Mouse (Mus musculus) E14TG2a.4 (cell line): ENCODE measurements at regions not wholly inside any gene's neighbourhood (a gene's known extent, or its start where the extent isn't known, plus 50 kb on each side); places are given as distances from the start of the nearest gene placed in this dataset.

Experiments used
- H3K27me3 ChIP-seq: 2 replicates; pipeline ENCODE4 v1.6.1; 2014; ENCODE audit warnings: low read length, control low read depth; ENCODE audit not compliant: insufficient read depth
- H3K36me3 ChIP-seq: 2 replicates; pipeline ENCODE4 v1.6.1; 2014; ENCODE audit warnings: low read length, control low read depth; ENCODE audit not compliant: insufficient read depth
- H3K4me1 ChIP-seq: replicated peaks from 2 replicates; pipeline ENCODE4 v1.6.1; 2014; ENCODE audit warnings: low read depth, low read length, control low read depth
- H3K4me3 ChIP-seq: replicated peaks from 2 replicates; pipeline ENCODE4 v1.5.1; 2014; ENCODE audit warnings: mild to moderate bottlenecking, low read length
- H3K9me3 ChIP-seq: 2 replicates; pipeline ENCODE4 v1.6.1; 2014; ENCODE audit warnings: low read length, control low read depth
- CTCF ChIP-seq: conservative IDR thresholded peaks from 2 replicates; pipeline ENCODE4 v1.5.1; 2014; ENCODE audit warnings: low read length
- NANOG ChIP-seq: IDR thresholded peaks from 2 replicates; pipeline ENCODE4 v1.6.1; 2014; ENCODE audit warnings: borderline replicate concordance, low read length, mixed read lengths
- POU5F1 ChIP-seq: IDR thresholded peaks from 2 replicates; pipeline ENCODE4 v1.6.1; 2014; ENCODE audit warnings: low read length, borderline replicate concordance

DNA sequence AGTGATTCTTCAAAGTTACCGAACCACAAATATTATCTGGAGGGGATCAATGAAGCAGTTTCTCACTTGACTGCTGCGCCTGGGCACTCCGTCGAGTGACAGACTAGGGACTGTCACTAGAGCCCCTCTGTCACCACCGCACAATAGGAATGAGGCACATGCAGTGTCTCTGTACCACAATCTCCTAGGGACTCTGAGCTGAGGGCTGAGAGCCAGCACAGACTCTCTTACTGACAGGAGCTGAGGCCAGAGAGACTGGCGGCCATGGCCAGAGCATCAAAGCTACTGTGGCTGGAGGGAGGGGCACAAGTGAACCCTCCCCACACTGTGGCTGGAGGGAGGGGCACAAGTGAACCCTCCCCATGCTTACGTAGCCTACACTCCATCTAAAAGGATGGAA, 173.7 kb downstream of the Bmp7 start:
- peaks cover 36% of the 10 kb centered on the region for H3K4me1 ChIP-seq
- no peak overlapping the region for H3K4me3 ChIP-seq
- H3K9me3 ChIP-seq = no peaks in the 10 kb centered on the region
- TF ChIP-seq CTCF (no peak), NANOG (no peak), POU5F1 (no peak)
- peaks cover 9% of the 10 kb centered on the region for H3K27me3 ChIP-seq
- H3K36me3 ChIP-seq = no peaks in the 10 kb centered on the region

DNA sequence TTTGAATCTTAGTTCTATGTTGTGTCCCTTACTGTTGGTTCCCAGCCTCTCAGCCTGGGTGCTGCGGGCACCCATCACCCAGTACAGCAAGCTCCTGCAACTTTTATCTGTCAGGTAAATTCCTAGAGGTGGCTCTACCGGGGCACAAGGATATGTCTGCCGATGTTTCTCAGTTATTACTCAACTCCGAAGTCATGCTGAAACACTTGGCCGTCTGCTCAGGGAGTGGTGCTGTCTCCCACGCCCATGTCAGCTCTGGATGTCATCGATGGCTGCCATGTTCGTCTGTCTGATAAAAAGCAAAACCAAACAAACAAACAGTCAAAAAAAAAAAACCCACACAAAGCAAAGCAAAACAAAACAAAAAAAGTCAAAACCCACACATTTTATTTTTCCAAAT, 171.4 kb downstream of the Bmp7 start:
- Histone ChIP-seq H3K9me3 (no peaks in the 10 kb centered on the region), H3K27me3 (no peaks in the 10 kb centered on the region; the same call in 1 of the 2 replicates), H3K4me1 (peaks cover 36% of the 10 kb centered on the region), H3K4me3 (no peak overlapping the region), H3K36me3 (no peaks in the 10 kb centered on the region)
- no peak for TF ChIP-seq CTCF
- TF ChIP-seq NANOG = no peak
- TF ChIP-seq POU5F1 = no peak

DNA sequence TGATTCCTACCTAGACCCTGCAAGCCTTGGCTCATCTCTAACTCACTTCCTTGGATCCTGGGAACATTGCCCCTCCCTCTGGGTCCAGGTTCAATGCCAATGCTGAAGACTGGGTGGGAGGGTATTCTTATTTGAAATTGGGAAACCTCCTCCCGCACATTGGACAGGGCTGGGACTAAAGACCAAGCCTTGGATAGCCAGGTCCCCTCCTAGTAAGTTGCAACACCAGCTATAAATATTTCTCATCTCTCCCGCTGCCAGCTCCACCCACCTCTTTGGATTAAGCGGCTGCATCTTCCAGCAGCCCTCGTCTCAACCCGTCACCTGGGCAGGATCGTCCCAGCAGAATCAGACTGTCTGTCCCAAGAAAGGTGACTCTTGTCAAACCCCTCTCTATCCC, 170.1 kb downstream of the Bmp7 start:
- TF ChIP-seq CTCF (no peak), POU5F1 (no peak), NANOG (no peak)
- no peaks in the 10 kb centered on the region for H3K9me3 ChIP-seq
- H3K4me1 ChIP-seq = peaks cover 29% of the 10 kb centered on the region
- H3K27me3 ChIP-seq = peaks cover 4% of the 10 kb centered on the region; the same call in 1 of the 2 replicates
- no peaks in the 10 kb centered on the region for H3K36me3 ChIP-seq
- H3K4me3 ChIP-seq = no peak overlapping the region

DNA sequence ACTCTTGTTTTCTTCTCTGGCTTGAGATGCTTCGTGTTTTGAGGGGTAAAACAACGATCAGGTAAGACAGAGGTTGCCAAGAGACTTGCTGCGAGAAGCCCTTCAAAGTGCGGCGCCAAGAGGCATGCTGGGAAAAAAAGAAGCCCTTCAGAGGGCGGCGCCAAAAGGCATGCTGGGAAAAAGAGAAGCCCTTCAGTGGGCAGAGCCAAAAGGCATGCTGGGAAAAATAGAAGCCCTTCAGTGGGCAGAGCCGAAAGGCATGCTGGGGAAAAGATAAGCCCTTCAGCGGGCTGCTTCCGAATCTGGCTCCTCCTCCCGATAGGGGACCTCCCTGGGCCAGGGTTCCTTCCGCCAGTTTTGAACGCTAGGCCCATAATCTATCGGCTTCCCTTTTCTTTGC, 169.5 kb downstream of the Bmp7 start:
- Histone ChIP-seq H3K9me3 (no peaks in the 10 kb centered on the region), H3K4me3 (no peak overlapping the region), H3K36me3 (no peaks in the 10 kb centered on the region), H3K4me1 (peaks cover 23% of the 10 kb centered on the region), H3K27me3 (peaks cover 6% of the 10 kb centered on the region)
- TF ChIP-seq CTCF (no peak), POU5F1 (no peak), NANOG (no peak)

- TF ChIP-seq CTCF (peak; percentile 97), POU5F1 (no peak), NANOG (no peak)
Observed at GRCm38 (mm10) chr2:172773176-172773575, 166.9 kb downstream of the Bmp7 start.

DNA sequence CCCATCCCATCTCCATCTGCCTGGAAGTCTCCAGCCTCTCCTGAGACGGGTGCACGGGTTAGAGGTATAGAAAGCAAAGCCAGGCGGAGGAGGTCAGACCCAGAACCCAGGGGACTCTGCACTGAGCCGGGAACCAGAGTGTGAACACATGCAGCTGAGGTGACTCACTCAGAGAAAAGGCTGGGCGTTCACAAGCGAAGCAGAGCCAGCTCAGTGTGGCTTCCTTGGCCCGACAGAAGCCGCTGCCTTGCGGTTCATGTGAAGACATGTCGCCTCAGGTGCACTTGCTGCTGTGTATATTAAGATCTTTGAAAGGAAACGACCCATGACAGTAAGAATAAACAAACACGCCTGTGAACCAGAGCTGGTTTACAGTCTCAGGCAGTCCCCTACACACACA, 163.6 kb downstream of the Bmp7 start:
- TF ChIP-seq CTCF (no peak), POU5F1 (no peak), NANOG (no peak)

More at GRCm38 (mm10) chr2:172773176-172773575, 166.9 kb downstream of the Bmp7 start:
- Histone ChIP-seq H3K9me3 (no peaks in the 10 kb centered on the region), H3K36me3 (no peaks in the 10 kb centered on the region), H3K27me3 (peaks cover 8% of the 10 kb centered on the region), H3K4me3 (no peak overlapping the region), H3K4me1 (peaks cover 25% of the 10 kb centered on the region)

DNA sequence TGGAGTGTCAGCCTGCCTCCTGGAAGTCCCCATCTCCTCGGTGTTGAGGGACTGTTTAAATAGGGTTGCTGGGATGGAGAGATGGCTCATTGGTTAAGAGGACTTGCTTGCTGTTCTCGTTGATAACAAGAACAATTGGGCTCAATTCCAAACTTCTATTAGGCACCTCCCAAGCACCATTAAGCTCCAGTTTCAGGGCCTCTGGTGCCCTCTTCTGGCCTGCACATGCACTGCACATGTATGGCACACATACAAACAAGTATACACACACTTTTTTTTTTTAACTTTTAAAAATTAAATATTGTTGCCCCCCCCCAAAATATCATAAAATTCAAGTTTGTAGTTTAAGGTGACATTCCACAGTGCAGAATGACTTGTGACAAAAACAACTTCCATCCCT, 162.3 kb downstream of the Bmp7 start:
- H3K36me3 ChIP-seq = no peaks in the 10 kb centered on the region
- peaks cover 31% of the 10 kb centered on the region for H3K27me3 ChIP-seq
- TF ChIP-seq POU5F1 = no peak
- TF ChIP-seq CTCF = peak; percentile 70
- no peak overlapping the region for H3K4me3 ChIP-seq
- H3K4me1 ChIP-seq = peaks cover 32% of the 10 kb centered on the region
- no peaks in the 10 kb centered on the region for H3K9me3 ChIP-seq

More for the DNA sequence above, 163.6 kb downstream of the Bmp7 start:
- no peak overlapping the region for H3K4me3 ChIP-seq
- H3K36me3 ChIP-seq = no peaks in the 10 kb centered on the region
- peaks cover 32% of the 10 kb centered on the region for H3K4me1 ChIP-seq
- peaks cover 30% of the 10 kb centered on the region for H3K27me3 ChIP-seq
- no peaks in the 10 kb centered on the region for H3K9me3 ChIP-seq

DNA sequence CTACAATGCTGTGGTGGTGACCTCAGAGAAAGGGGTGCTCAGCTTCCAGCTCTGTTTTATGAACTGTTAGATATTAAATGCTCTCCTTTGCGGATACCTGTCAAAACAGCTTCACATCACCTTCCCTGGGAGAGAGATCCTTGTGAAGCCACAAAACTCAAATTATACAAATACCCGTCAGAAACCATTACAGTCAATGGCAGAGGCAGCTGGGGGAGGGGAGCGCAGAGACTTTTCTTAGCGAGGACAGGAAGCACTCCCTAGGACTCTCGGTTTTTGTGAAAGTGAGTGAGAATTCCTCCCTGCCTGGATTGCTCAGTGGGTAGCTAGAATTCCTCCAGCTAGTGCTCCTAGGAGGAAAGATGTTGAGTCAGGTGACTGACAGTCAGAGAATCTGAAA, 161.0 kb downstream of the Bmp7 start:
- peaks cover 42% of the 10 kb centered on the region for H3K27me3 ChIP-seq
- no peak for TF ChIP-seq POU5F1
- TF ChIP-seq CTCF = no peak
- no peak for TF ChIP-seq NANOG
- H3K9me3 ChIP-seq = peaks cover 9% of the 10 kb centered on the region
- H3K4me1 ChIP-seq = peaks cover 32% of the 10 kb centered on the region
- no peak overlapping the region for H3K4me3 ChIP-seq
- H3K36me3 ChIP-seq = no peaks in the 10 kb centered on the region

DNA sequence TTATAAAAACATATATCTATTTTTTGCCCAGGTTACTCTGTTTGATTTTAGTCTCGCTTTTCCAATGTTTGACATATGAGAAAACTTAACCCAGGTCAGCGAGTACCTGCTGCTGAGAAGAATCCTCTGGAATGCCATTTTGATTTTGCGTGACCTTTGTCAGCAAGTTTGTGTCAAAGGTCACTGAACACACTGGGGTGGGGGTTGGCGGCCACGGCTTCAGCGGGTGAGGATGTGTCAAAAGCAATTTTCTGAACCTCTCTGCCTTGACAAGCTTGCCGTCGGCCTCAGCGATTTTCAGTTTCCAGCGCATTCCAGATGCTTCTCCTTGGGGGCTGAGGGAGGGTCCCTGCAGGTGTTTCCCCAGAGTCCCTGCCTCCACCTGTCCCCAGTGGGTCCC, 157.4 kb downstream of the Bmp7 start:
- no peak overlapping the region for H3K4me3 ChIP-seq
- no peak for TF ChIP-seq NANOG
- TF ChIP-seq POU5F1 = no peak
- TF ChIP-seq CTCF = no peak

More for the DNA sequence above, 157.4 kb downstream of the Bmp7 start:
- peaks cover 30% of the 10 kb centered on the region for H3K4me1 ChIP-seq
- peaks cover 63% of the 10 kb centered on the region for H3K27me3 ChIP-seq
- no peaks in the 10 kb centered on the region for H3K36me3 ChIP-seq
- H3K9me3 ChIP-seq = peaks cover 9% of the 10 kb centered on the region
